Mouse (Mus musculus) heart, postnatal 4 days (tissue): ENCODE measurements around the gene Samd5. TPM values are rescaled to one million over a fixed set of nuclear protein-coding genes. Genes with fewer than 3 reads are reported as not detected.

Experiments
- DNase-seq: peaks from one replicate; pipeline ENCODE4 v3.0.0; 2021
- total RNA-seq, 2 experiments: library from RNA; stranded (reverse); gene quantifications; 2 replicates each; pipeline ENCODE4 v1.2.3; 2021

Samd5 gene
- 10 to 100 TPM; 14.3 to 14.7 TPM for total RNA-seq

- DNase-seq = peak; percentile 70
These were observed at the start of gene Samd5 for GRCm38 (mm10) chr10:9674561-9675521. Samd5 (minus strand) TSS chr10:9675208.

GRCm38 (mm10) chr10:9722519-9723303 is 47.7 kb upstream of the Samd5 start:
- DNase-seq = no peak

- no peak for DNase-seq
These were observed 45.0 kb upstream of the Samd5 start for GRCm38 (mm10) chr10:9720027-9720426.

- DNase-seq = no peak
These were observed 43.1 kb upstream of the Samd5 start for GRCm38 (mm10) chr10:9718086-9718485.

GRCm38 (mm10) chr10:9704956-9705355 is 29.9 kb upstream of the Samd5 start:
- DNase-seq = no peak

GRCm38 (mm10) chr10:9699071-9699761 is 24.2 kb upstream of the Samd5 start:
- DNase-seq = peak; percentile 10

- no peak for DNase-seq
These were observed 23.1 kb upstream of the Samd5 start for GRCm38 (mm10) chr10:9698141-9698540.

- DNase-seq = no peak
These were observed 21.6 kb upstream of the Samd5 start for GRCm38 (mm10) chr10:9696543-9697141.

GRCm38 (mm10) chr10:9693990-9694699 is 19.1 kb upstream of the Samd5 start:
- no peak for DNase-seq

GRCm38 (mm10) chr10:9680928-9681327 is 5.9 kb upstream of the Samd5 start:
- DNase-seq = no peak

GRCm38 (mm10) chr10:9679911-9680310 is 4.9 kb upstream of the Samd5 start:
- no peak for DNase-seq

GRCm38 (mm10) chr10:9678071-9678470 is 3.1 kb upstream of the Samd5 start:
- DNase-seq = no peak

GRCm38 (mm10) chr10:9676886-9677285 is 1.9 kb upstream of the Samd5 start:
- peak; percentile 84 for DNase-seq

- no peak for DNase-seq
These were observed 1.4 kb upstream of the Samd5 start for GRCm38 (mm10) chr10:9676418-9676786.

GRCm38 (mm10) chr10:9675550-9676417 is 776 bp upstream of the Samd5 start:
- peak; percentile 27 for DNase-seq

GRCm38 (mm10) chr10:9673276-9673675 is 1.7 kb downstream of the Samd5 start:
- DNase-seq = no peak

GRCm38 (mm10) chr10:9672751-9673150 is 2.3 kb downstream of the Samd5 start:
- no peak for DNase-seq

GRCm38 (mm10) chr10:9670351-9670750 is 4.7 kb downstream of the Samd5 start:
- DNase-seq = no peak

- no peak for DNase-seq
These were observed 6.2 kb downstream of the Samd5 start for GRCm38 (mm10) chr10:9668791-9669190.

- no peak for DNase-seq
These were observed 22.1 kb downstream of the Samd5 start for GRCm38 (mm10) chr10:9652946-9653345.
